Mouse (Mus musculus): ENCODE measurements at regions not wholly inside any gene's neighbourhood (a gene's known extent, or its start where the extent isn't known, plus 50 kb on each side); places are given as distances from the start of the nearest gene placed in this dataset.
A peak's percentile ranks its signal among the peaks of the same experiment; 100 is the strongest.

DNA sequence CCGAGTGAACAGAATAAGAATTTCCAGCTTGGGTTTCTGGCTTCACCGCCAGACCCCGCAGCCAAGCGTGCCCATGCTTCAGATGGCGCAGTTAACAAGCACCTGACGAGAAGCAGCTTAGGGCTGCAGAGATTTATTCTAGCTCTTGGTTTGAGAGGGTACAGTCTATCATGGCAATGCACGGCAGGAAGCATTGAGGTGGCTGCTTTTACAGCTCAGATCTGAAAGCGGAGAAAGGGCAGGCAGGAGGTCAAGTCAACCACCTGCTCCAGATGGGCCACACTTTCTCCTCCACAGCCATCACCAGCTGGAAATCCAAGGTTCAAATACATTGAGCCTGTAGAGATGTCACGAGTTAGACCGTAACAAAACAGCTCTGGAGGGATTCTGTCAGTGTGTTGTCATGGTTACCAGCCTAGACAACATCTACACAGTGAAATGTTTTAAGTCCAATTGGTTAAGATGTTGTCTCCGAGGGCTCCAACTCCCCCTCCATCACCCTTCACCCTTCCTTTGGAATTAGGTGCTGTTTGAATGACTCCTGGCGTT lies 126.0 kb downstream of the Gm11011 start:
- peak in 1 of 2 experiments; percentile 10 for DNase-seq (ENCODE audit: low spot score in 2 of 2)
- intact Hi-C loops (cut with DNase I), result no loop called here

GRCm38 (mm10) chr2:169452956-169453355 lies 134.6 kb downstream of the Gm11011 start:
- intact Hi-C loops (cut with DNase I), result no loop called here
- DNase-seq (ENCODE audit: low spot score in 2 of 2), result no peak

- intact Hi-C loops (cut with DNase I), result no loop called here
- DNase-seq (ENCODE audit: low spot score in 2 of 2), result no peak
Measured at GRCm38 (mm10) chr2:169450801-169451200, 136.7 kb downstream of the Gm11011 start.

- DNase-seq (ENCODE audit: low spot score in 2 of 2), result peak; percentile 38 to 55
- intact Hi-C loops (cut with DNase I), result no loop called here
Measured at GRCm38 (mm10) chr2:169447495-169448280, 139.9 kb downstream of the Gm11011 start.

DNA sequence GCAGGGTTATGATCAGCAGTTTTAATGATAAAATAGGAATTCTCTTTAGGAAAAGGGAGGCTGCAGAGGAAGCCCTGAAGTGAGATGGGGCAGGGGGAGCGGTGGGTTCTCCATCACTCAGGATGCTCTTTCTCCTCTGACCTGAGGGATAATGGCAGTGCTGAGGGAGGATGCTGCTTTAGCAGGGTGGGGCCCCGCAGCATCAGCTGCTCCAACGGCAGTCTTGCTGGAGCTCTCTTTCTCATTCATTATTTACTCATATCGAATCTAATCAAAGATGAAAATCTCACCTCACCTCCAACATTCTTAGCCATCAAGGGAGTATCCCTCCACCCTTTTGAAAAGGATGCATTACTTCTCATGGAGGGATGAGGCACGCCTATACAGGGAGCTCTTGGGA lies 141.7 kb downstream of the Gm11011 start:
- no peak for DNase-seq (ENCODE audit: low spot score in 2 of 2)
- intact Hi-C loops (cut with DNase I), result no loop called here

- no peak for DNase-seq (ENCODE audit: low spot score in 2 of 2)
- intact Hi-C loops (cut with DNase I), result no loop called here
Measured at GRCm38 (mm10) chr2:169445371-169445770, 142.2 kb downstream of the Gm11011 start.

- no peak for DNase-seq (ENCODE audit: low spot score in 2 of 2)
- intact Hi-C loops (cut with DNase I), result no loop called here
Measured at GRCm38 (mm10) chr2:169443271-169443670, 144.3 kb downstream of the Gm11011 start.

DNA sequence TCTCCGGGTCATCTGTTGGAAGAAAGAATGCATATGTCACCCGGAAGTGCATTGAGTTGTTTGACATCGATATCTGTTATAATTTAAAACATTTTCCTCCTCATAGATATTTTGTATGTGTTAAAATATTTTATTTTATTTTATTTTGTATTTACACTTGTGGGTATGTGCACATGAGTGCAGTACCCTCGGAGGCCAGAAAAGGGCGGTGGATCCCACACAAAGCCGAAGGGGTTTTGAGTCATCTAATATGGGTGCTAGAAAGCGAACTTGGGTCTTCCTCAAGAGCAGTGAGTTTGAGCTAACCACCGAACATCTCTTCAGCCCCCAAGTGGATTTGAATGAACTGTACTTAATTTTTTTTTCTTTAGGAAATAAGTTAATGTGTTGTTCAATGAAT lies 156.0 kb downstream of the Gm11011 start:
- DNase-seq (ENCODE audit: low spot score in 2 of 2), result no peak
- intact Hi-C loops (cut with DNase I), result no loop called here

DNA sequence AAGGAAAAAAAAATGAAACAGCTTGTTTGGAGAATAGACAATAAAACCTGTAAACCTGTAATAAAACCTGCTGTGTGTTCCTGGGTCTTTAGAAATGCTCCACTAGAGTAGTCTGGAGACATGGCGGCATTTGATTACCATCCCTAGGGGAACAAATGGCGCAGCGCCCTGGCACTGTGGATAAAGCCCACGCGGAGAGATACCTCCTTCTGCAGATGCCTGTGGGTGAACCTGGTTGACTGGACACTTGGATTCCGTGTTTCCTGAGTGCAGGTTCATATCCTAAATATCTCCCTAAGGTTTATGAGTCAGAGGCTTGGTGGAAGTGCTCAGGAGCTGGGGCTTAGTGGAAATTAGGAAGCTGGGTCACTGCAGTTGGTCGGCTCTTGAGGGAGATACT lies 158.1 kb downstream of the Gm11011 start:
- intact Hi-C loops (cut with DNase I), result no loop called here

GRCm38 (mm10) chr2:169424166-169424920 lies 163.2 kb downstream of the Gm11011 start:
- peak; percentile 13 to 39 for DNase-seq (ENCODE audit: low spot score in 2 of 2)
- intact Hi-C loops (cut with DNase I), result no loop called here

More for the DNA sequence above, 158.1 kb downstream of the Gm11011 start:
- DNase-seq (ENCODE audit: low spot score in 2 of 2), result no peak

DNA sequence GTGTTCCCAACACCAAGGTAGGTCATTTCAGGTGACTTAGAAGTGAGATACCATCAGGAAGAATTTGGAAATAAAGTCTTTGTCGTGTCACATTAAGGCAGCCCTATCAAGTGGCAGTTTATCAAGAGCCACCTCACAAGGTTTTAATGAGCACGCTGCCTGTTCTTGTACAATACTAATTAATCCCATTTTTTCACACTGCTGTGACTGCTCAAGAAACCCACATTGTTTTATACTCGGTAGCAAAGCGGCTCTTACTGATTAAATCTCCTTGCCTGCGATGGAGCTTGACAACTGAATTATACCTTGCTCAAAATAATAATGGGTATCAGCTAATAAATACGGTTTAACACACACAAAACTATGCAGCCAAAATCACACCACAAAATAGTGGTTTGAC lies 175.2 kb downstream of the Gm11011 start:
- intact Hi-C loops (cut with DNase I), result no loop called here
- no peak for DNase-seq (ENCODE audit: low spot score in 2 of 2)

DNA sequence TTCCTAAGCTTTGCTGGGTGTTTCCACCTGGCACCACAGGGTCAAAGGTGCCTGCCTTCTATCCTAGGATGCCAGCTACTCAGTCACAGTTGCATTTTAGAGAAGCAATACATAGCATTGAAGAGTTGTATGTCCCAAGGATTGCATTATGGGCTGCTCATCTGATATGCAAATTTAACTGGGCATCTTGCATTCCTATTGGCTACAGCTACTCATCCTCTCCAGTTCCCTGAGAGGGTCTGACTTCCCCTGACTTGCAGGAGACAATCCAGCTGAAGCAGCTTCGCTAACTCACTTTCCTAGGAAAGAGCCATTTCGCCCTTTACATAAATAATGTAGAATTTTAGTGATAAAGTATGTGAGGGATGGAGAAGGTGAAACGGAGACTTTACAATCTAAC lies 177.5 kb downstream of the Gm11011 start:
- intact Hi-C loops (cut with DNase I), result no loop called here
- DNase-seq (ENCODE audit: low spot score in 2 of 2), result no peak

- intact Hi-C loops (cut with DNase I), result no loop called here
- DNase-seq (ENCODE audit: low spot score in 2 of 2), result peak; percentile 15 to 61
Measured at GRCm38 (mm10) chr2:169404908-169405690, 182.4 kb downstream of the Gm11011 start.

GRCm38 (mm10) chr2:169397758-169398157 lies 189.8 kb downstream of the Gm11011 start:
- no peak for DNase-seq (ENCODE audit: low spot score in 2 of 2)
- intact Hi-C loops (cut with DNase I), result no loop called here

GRCm38 (mm10) chr2:169397013-169397412 lies 190.5 kb downstream of the Gm11011 start:
- intact Hi-C loops (cut with DNase I), result no loop called here
- DNase-seq (ENCODE audit: low spot score in 2 of 2), result no peak

- intact Hi-C loops (cut with DNase I), result no loop called here
- DNase-seq (ENCODE audit: low spot score in 2 of 2), result peak in 1 of 2 experiments; percentile 7
Measured at GRCm38 (mm10) chr2:169396294-169396693, 191.3 kb downstream of the Gm11011 start.

GRCm38 (mm10) chr2:169389611-169390010 lies 197.9 kb downstream of the Gm11011 start:
- DNase-seq (ENCODE audit: low spot score in 2 of 2), result peak in 1 of 2 experiments; percentile 6
- intact Hi-C loops (cut with DNase I), result no loop called here

DNA sequence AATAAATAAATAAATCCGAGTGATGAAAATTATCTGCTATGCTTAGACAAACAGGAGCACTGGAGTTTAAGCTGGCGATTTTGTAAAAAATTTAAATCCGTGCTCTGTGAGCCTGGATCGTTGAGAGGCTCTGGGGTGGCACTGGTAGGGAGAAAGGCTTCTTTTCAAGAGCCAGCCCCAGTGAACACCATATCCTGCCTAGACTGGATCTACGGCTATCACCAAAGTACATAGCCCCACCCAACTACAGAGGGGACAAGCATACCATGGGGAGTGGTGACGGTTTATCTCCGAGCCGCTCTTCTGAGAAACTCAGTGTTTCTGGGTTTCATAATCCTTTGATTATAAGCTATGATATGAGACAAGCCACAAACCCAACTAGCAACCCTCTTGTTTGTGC lies 199.0 kb downstream of the Gm11011 start:
- intact Hi-C loops (cut with DNase I), result no loop called here
- DNase-seq (ENCODE audit: low spot score in 2 of 2), result no peak

DNA sequence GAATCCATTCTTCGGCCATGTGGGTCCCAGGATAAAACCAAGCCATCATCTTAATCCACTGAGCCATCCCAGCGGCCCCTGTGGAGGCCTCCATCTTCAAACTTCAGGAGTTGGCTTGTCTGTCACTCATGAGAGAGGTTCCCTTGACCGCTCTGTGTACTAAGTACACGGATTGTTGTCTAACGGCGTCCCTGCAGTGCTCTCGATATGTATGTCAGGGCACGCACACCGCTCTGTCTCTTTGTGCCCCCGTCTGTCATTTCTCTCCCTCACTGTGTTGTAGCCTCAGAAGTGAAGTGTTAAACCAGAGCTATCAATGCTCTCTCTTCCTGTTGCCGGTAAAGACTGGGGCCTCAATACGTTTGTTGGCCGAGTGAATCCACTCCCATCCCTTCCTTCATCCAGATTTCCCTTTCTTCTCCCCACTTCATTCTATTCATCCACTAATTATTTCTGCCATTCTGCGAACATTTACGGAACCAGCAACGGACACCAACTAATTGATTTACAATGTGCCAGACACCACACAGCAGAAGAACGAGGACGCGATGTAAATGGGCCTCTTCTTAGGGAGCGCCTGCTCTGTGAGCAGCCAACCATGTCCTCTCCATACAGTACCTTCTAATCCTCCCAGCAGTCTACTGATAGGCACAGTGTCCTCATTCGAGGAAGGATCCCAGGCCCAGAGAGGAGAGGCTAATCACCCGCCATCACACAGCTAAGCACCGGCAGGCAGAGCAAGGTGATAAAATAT lies 199.6 kb downstream of the Gm11011 start:
- intact Hi-C loops (cut with DNase I), result no loop called here

More for the DNA sequence above, 199.6 kb downstream of the Gm11011 start:
- DNase-seq (ENCODE audit: low spot score in 2 of 2), result no peak

Measured in left cerebral cortex, postnatal 14 days (tissue).